Mouse (Mus musculus) ES-E14 (cell line): ENCODE measurements around the gene Ugt1a10.

Source experiments
- CHD2 ChIP-seq: IDR thresholded peaks from 2 replicates; pipeline ENCODE4 v1.6.1; 2014; ENCODE audit warnings: mild to moderate bottlenecking, low read depth, low read length, inconsistent platforms
- HCFC1 ChIP-seq: IDR thresholded peaks from 2 replicates; pipeline ENCODE4 v1.6.1; 2012; ENCODE audit warnings: low read length, inconsistent platforms, borderline replicate concordance; ENCODE audit not compliant: insufficient read depth
- MAFK ChIP-seq: IDR thresholded peaks from 2 replicates; pipeline ENCODE4 v1.6.1; 2014; ENCODE audit warnings: mild to moderate bottlenecking, low read depth, low read length, inconsistent platforms; ENCODE audit not compliant: insufficient read depth
- ZC3H11A ChIP-seq: IDR thresholded peaks from 2 replicates; pipeline ENCODE4 v1.6.1; 2012; ENCODE audit warnings: low read depth, mild to moderate bottlenecking, inconsistent platforms, low read length, borderline replicate concordance
- ZNF384 ChIP-seq: IDR thresholded peaks from 2 replicates; pipeline ENCODE4 v1.6.1; 2012; ENCODE audit warnings: low read depth, low read length, inconsistent platforms

GRCm38 (mm10) chr1:88008211-88008697 lies 46.9 kb upstream of the Ugt1a10 start, which contains the start of gene Usp40:
- TF ChIP-seq CHD2: no peak
- no peak for TF ChIP-seq MAFK
- no peak for TF ChIP-seq ZC3H11A
- TF ChIP-seq ZNF384: no peak
- TF ChIP-seq HCFC1: peak; percentile 85
